Mouse (Mus musculus) activated CD4-positive, CD25-positive, alpha-beta regulatory T cell (primary cell): ENCODE results near the gene Vps9d1. TPM values are rescaled to one million over a fixed set of nuclear protein-coding genes. Genes with fewer than 3 reads are reported as not detected.

Source experiments
- polyA plus RNA-seq, 2 experiments: library from polyadenylated mRNA; unstranded; fragments of 100-300 nt; shearing (Covaris generic); gene quantifications; one replicate each; pipeline ENCODE4 v1.2.1; 2017

Vps9d1 gene
- 10 to 100 TPM; 20.4 to 28.6 TPM for polyA plus RNA-seq

GRCm38 (mm10) chr8:123254099-123254885 is at the start of gene Vps9d1, which contains the start of gene Zfp276:
Gene Vps9d1 (minus strand): TSS chr8:123254348.
Gene Zfp276 (plus strand): TSS chr8:123254195.

GRCm38 (mm10) chr8:123235520-123236497 is 18.3 kb downstream of the Vps9d1 start, which contains the start of gene Spata2l:
Gene Spata2l (minus strand): TSS chr8:123236233.

GRCm38 (mm10) chr8:123224278-123225266 is 29.6 kb downstream of the Vps9d1 start, which contains the start of gene Cdk10:
Gene Cdk10 (plus strand): TSS chr8:123224842.

GRCm38 (mm10) chr8:123212321-123213117 is 41.6 kb downstream of the Vps9d1 start, which contains the start of the genes Chmp1a and Spata33:
Gene Chmp1a (minus strand): TSS chr8:123212763.
Gene Spata33 (plus strand): TSS chr8:123212832.

Other genes starting within 250 kb of the Vps9d1 start
- gene Ankrd11, start 212.1 kb downstream of the Vps9d1 start, polyA plus RNA-seq = 100 to 1,000 TPM; 215 to 236 TPM
- gene Spg7, start 191.4 kb downstream of the Vps9d1 start, polyA plus RNA-seq = 10 to 100 TPM; 42.0 to 65.5 TPM
- gene Rpl13, start 152.0 kb downstream of the Vps9d1 start, polyA plus RNA-seq = 1,000 to 10,000 TPM in 1 of 2 experiments, 100 to 1,000 TPM in 1; 680 to 1,054 TPM
- 1 to 10 TPM in 1 of 2 experiments, under 1 TPM in 1; 0.82 to 2.5 TPM for gene Cpne7, start 137.0 kb downstream of the Vps9d1 start, polyA plus RNA-seq
- gene Sult5a1, start 96.0 kb downstream of the Vps9d1 start, polyA plus RNA-seq = 1 to 10 TPM in 1 of 2 experiments, not detected in 1; 1.7 TPM
- gene Dpep1, start 68.1 kb downstream of the Vps9d1 start, polyA plus RNA-seq = under 1 TPM in 1 of 2 experiments, not detected in 1; 0.07 TPM
- 100 to 1,000 TPM; 163 to 192 TPM for gene Chmp1a, start 41.6 kb downstream of the Vps9d1 start, polyA plus RNA-seq
- under 1 TPM in 1 of 2 experiments, not detected in 1; 0.69 TPM for gene Spata33, start 41.5 kb downstream of the Vps9d1 start, polyA plus RNA-seq
- 10 to 100 TPM; 18.6 to 20.0 TPM for gene Cdk10, start 29.5 kb downstream of the Vps9d1 start, polyA plus RNA-seq
- 10 to 100 TPM; 14.7 to 17.1 TPM for gene Spata2l, start 18.1 kb downstream of the Vps9d1 start, polyA plus RNA-seq
- gene Zfp276, start 153 bp downstream of the Vps9d1 start, polyA plus RNA-seq = 10 to 100 TPM; 25.1 to 28.7 TPM
- gene Fanca, start 64.2 kb upstream of the Vps9d1 start, polyA plus RNA-seq = 10 to 100 TPM in 1 of 2 experiments, 1 to 10 TPM in 1; 9.7 to 15.2 TPM
- under 1 TPM in 1 of 2 experiments, not detected in 1; 0.18 TPM for gene Spire2, start 78.4 kb upstream of the Vps9d1 start, polyA plus RNA-seq
- gene Tcf25, start 119.4 kb upstream of the Vps9d1 start, polyA plus RNA-seq = 100 to 1,000 TPM; 241 to 246 TPM
- gene Mc1r, start 152.8 kb upstream of the Vps9d1 start, polyA plus RNA-seq = under 1 TPM; 0.13 to 0.18 TPM
- gene Tubb3, start 157.1 kb upstream of the Vps9d1 start, polyA plus RNA-seq = under 1 TPM in 1 of 2 experiments, not detected in 1; 0.58 TPM
- 10 to 100 TPM in 1 of 2 experiments, 1 to 10 TPM in 1; 8.8 to 13.3 TPM for gene Def8, start 169.2 kb upstream of the Vps9d1 start, polyA plus RNA-seq
- 10 to 100 TPM; 67.8 to 68.6 TPM for gene Afg3l1, start 223.6 kb upstream of the Vps9d1 start, polyA plus RNA-seq